Mouse (Mus musculus) intestine, postnatal 0 days (tissue): ENCODE results near the gene Fmo3. TPM values are rescaled to one million over a fixed set of nuclear protein-coding genes. Genes with fewer than 3 reads are reported as not detected.
A peak's percentile ranks its signal among the peaks of the same experiment; 100 is the strongest.

Experiments
- ATAC-seq: fragments of 200-750 bp; cut with Nextera tagmentation; 2 replicates; pipeline ENCODE4 v1.8.0; 2017; ENCODE audit warnings: mild to moderate bottlenecking, moderate TSS enrichment, moderate library complexity
- H3K27ac ChIP-seq: fragments of 300-500 bp; sonication (generic); 2 replicates; pipeline ENCODE4 v1.5.1; 2014; ENCODE audit warnings: mild to moderate bottlenecking, low read depth, low read length, moderate library complexity
- H3K27me3 ChIP-seq: fragments of 300-500 bp; sonication (generic); replicated peaks from 2 replicates; pipeline ENCODE4 v1.6.1; 2014; ENCODE audit warnings: low read length, mixed read lengths; ENCODE audit not compliant: control insufficient read depth, insufficient read depth
- H3K36me3 ChIP-seq: fragments of 300-500 bp; sonication (generic); 2 replicates; pipeline ENCODE4 v1.6.1; 2014; ENCODE audit warnings: mild to moderate bottlenecking, moderate library complexity; ENCODE audit not compliant: control insufficient read depth, insufficient read depth
- H3K4me1 ChIP-seq: fragments of 300-500 bp; sonication (generic); replicated peaks from 2 replicates; pipeline ENCODE4 v1.6.1; 2014; ENCODE audit warnings: antibody characterized with exemption, low read length, mixed read lengths; ENCODE audit not compliant: control insufficient read depth, insufficient read depth
- H3K4me2 ChIP-seq: fragments of 300-500 bp; sonication (generic); replicated peaks from 2 replicates; pipeline ENCODE4 v1.6.1; 2014; ENCODE audit warnings: low read depth, mild to moderate bottlenecking, moderate library complexity
- H3K4me3 ChIP-seq: fragments of 300-500 bp; sonication (generic); 2 replicates; pipeline ENCODE4 v1.5.1; 2014; ENCODE audit warnings: low read depth, low read length
- H3K9ac ChIP-seq: fragments of 300-500 bp; sonication (generic); 2 replicates; pipeline ENCODE4 v1.6.1; 2014; ENCODE audit warnings: mild to moderate bottlenecking, low read depth, low read length
- H3K9me3 ChIP-seq: fragments of 300-500 bp; sonication (generic); 2 replicates; pipeline ENCODE4 v1.6.1; 2016; ENCODE audit warnings: mixed run types; ENCODE audit not compliant: control insufficient read depth
- CTCF ChIP-seq: sonication (generic); IDR thresholded peaks from 2 replicates; pipeline ENCODE4 v1.5.1; 2016; ENCODE audit warnings: low read depth, mild to moderate bottlenecking, control low read depth, antibody characterized with exemption, moderate library complexity
- WGBS: fragments of 180-500 bp; shearing (Covaris S2); extraction: QIAGEN DNeasy Blood & Tissue Kit; methylation state at CpG from one replicate; pipeline ENCODE4 v1.1.7; 2014; 5-methylcytosine and 5-hydroxymethylcytosine counted together
- polyA plus RNA-seq: library from polyadenylated mRNA; unstranded; fragments of >200 nt; fragmentation: Nextera tagmentation; extraction: Ambion mirVana; gene quantifications from 2 replicates; pipeline ENCODE4 v1.2.1, GENCODE M21; 2015

Gene Fmo3
- polyA plus RNA-seq, 1 experiment from 2014 or later = not detected

GRCm38 (mm10) chr1:162932386-162932785 is 51.9 kb downstream of the Fmo3 start:
- Histone ChIP-seq H3K4me1 (no peaks in the 10 kb centered on the region), H3K36me3 (no peaks in the 10 kb centered on the region), H3K27me3 (no peaks in the 10 kb centered on the region), H3K27ac (no peak overlapping the region), H3K9ac (no peak overlapping the region), H3K4me3 (no peak overlapping the region), H3K4me2 (no peak overlapping the region), H3K9me3 (no peaks in the 10 kb centered on the region)
- ATAC-seq = no peak
- 63% methylated on average over 4 of the region's 4 CpGs for WGBS
- TF ChIP-seq CTCF = no peak

- no peaks in the 10 kb centered on the region for H3K36me3 ChIP-seq
- no peak overlapping the region for H3K4me3 ChIP-seq
- H3K4me2 ChIP-seq = no peak overlapping the region
- no peaks in the 10 kb centered on the region for H3K27me3 ChIP-seq
- no peak for ATAC-seq
- no peak overlapping the region for H3K27ac ChIP-seq
- TF ChIP-seq CTCF = no peak
- no peaks in the 10 kb centered on the region for H3K9me3 ChIP-seq
- 75% methylated on average over 5 of the region's 5 CpGs for WGBS
- no peaks in the 10 kb centered on the region for H3K4me1 ChIP-seq
- H3K9ac ChIP-seq = no peak overlapping the region
These were observed 52.4 kb downstream of the Fmo3 start for GRCm38 (mm10) chr1:162931880-162932279.

- H3K9ac ChIP-seq = no peak overlapping the region
- 59% methylated on average over 4 of the region's 4 CpGs for WGBS
- no peak for TF ChIP-seq CTCF
- no peaks in the 10 kb centered on the region for H3K4me1 ChIP-seq
- H3K4me3 ChIP-seq = no peak overlapping the region
- no peaks in the 10 kb centered on the region for H3K9me3 ChIP-seq
- no peaks in the 10 kb centered on the region for H3K36me3 ChIP-seq
- H3K27me3 ChIP-seq = no peaks in the 10 kb centered on the region
- H3K4me2 ChIP-seq = no peak overlapping the region
- no peak overlapping the region for H3K27ac ChIP-seq
- ATAC-seq = no peak
These were observed 52.9 kb downstream of the Fmo3 start for GRCm38 (mm10) chr1:162931310-162931875.

GRCm38 (mm10) chr1:162930631-162931030 is 53.7 kb downstream of the Fmo3 start:
- 66% methylated on average over 2 of the region's 2 CpGs for whole genome bisulfite sequencing
- no peaks in the 10 kb centered on the region for H3K36me3 ChIP-seq
- no peak overlapping the region for H3K4me2 ChIP-seq
- TF ChIP-seq CTCF = no peak
- H3K27me3 ChIP-seq = no peaks in the 10 kb centered on the region
- H3K4me1 ChIP-seq = no peaks in the 10 kb centered on the region
- no peak overlapping the region for H3K9ac ChIP-seq
- no peak overlapping the region for H3K27ac ChIP-seq
- H3K9me3 ChIP-seq = no peaks in the 10 kb centered on the region
- ATAC-seq = no peak
- no peak overlapping the region for H3K4me3 ChIP-seq

DNA sequence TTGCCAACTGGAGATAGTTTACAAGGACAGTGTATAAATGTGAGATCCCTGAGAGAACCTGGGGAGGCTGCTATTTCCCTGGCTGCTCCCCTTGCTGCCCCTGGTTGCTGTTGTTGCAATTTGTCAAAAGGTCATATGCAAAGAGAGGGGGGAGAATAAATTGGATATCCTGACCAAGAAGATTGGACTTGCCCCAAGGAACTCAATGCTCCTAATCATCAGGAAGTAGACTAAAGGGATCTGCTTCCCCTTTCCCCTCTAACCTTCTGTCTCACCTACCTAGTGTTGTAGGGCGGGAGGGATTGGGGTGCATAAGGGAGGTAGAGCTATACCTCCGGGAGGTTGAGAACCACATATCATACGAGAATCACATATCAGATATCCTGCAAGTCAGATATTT is 55.2 kb downstream of the Fmo3 start:
- ATAC-seq = no peak
- Histone ChIP-seq H3K27me3 (no peaks in the 10 kb centered on the region), H3K9ac (no peak overlapping the region), H3K9me3 (no peaks in the 10 kb centered on the region), H3K4me1 (no peaks in the 10 kb centered on the region), H3K36me3 (no peaks in the 10 kb centered on the region), H3K27ac (no peak overlapping the region), H3K4me3 (no peak overlapping the region), H3K4me2 (no peak overlapping the region)
- no peak for TF ChIP-seq CTCF
- WGBS = 62% methylated on average over 3 of the region's 3 CpGs

DNA sequence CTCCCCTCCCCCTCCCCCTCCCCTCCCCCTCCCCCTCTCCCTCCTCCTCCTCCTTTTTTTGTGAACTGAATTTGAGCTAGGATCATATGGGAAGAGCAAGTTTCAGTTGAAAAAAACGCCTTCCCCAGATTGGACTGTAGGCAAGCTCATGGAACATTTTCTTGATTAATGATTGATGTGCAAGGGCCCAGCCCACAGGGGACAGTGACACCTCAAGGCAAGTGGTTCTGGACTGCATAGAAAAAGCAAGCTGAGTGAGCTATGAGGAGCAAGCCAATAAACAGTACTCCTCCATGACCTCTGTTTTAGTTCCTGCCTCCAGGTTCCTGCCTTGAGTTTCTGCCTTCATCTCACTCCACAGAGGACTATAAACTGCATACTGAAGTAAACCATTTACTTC is 59.2 kb downstream of the Fmo3 start:
- 53% methylated on average over 1 of the region's 1 CpGs for WGBS
- ATAC-seq = no peak
- H3K4me1 ChIP-seq = no peaks in the 10 kb centered on the region
- no peaks in the 10 kb centered on the region for H3K36me3 ChIP-seq
- TF ChIP-seq CTCF = no peak
- H3K4me2 ChIP-seq = no peak overlapping the region
- H3K27ac ChIP-seq = no peak overlapping the region
- H3K9me3 ChIP-seq = no peaks in the 10 kb centered on the region
- no peaks in the 10 kb centered on the region for H3K27me3 ChIP-seq
- H3K4me3 ChIP-seq = no peak overlapping the region
- no peak overlapping the region for H3K9ac ChIP-seq

DNA sequence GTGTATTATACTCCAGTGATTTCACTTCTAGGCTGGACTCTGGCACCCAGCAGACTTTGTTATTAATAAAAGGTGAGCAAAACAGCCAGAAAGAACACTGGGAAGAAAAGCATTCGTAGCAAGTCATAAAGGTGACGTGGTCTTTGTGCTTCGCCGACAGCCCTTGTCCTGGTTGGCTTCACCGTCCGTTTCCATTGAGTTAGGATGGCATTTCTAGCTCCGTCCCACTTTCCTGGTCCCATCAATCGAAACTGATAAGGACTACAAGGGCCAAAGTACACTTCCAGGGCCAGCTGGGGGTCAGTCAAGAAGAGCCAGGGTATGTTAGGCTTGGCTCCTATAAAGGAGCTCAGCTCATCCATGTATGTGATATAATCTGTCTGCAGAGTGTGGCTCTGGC is 67.7 kb downstream of the Fmo3 start:
- Histone ChIP-seq H3K4me3 (no peak overlapping the region), H3K36me3 (no peaks in the 10 kb centered on the region), H3K27me3 (no peaks in the 10 kb centered on the region), H3K9ac (no peak overlapping the region), H3K27ac (no peak overlapping the region), H3K9me3 (no peaks in the 10 kb centered on the region), H3K4me2 (no peak overlapping the region), H3K4me1 (no peaks in the 10 kb centered on the region)
- TF ChIP-seq CTCF = no peak
- 60% methylated on average over 8 of the region's 8 CpGs for WGBS
- ATAC-seq = peak; percentile 71
